Mouse (Mus musculus): ENCODE measurements at regions not wholly inside any gene's neighbourhood (a gene's known extent, or its start where the extent isn't known, plus 50 kb on each side); places are given as distances from the start of the nearest gene placed in this dataset.

DNA sequence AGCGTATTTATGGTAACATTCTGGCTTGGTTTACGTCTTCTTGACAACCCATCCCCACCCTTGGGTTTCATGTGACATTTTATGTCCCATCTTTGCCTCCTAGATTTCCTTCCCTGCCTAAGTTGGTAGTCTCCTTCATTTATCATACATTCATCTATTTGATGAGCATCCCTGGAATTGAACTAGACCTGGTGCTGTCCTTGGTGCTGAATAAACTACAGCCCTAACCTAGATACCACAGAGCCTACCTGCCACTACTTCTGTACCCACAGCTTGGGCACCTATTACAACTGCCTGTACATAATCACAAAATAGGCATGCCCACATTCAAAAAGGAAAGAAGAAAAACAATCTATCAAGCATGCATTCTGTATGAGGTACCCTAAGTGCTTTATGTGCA lies 103.8 kb upstream of the Rack1 start:
- TF ChIP-seq EP300 (optimal IDR thresholded peaks at IDR 0.05) (no peak), CTCF (IDR thresholded peaks at IDR 0.05; ENCODE audit: low read depth) (no peak)
